Mouse (Mus musculus): ENCODE measurements at regions not wholly inside any gene's neighbourhood (a gene's known extent, or its start where the extent isn't known, plus 50 kb on each side); places are given as distances from the start of the nearest gene placed in this dataset.

DNA sequence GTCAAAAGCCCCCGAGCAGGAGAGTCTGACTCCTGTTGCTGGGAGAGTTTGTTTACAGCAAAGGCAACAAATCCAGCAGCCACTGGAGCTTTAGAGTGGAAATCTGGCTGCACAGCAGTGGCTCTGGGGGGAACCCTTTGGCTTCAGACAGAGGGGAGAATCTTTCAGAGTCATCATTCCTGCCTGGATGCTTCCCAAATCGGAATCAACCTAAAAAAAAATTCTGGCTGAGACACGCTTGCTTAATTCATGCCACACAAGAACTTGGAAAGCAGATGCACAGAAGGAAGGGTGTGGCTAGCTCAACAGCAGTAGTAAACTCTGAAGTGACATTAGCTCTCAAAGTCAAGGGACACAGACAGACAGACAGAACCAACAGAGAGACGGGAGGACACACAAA, 175.8 kb upstream of the Nfe2l3 start:
- no peak for TF ChIP-seq CTCF (IDR thresholded peaks at IDR 0.05; ENCODE audit: insufficient read depth, low read length)
- no peak for TF ChIP-seq POLR2A (IDR thresholded peaks at IDR 0.05; ENCODE audit: borderline replicate concordance, extremely low read depth, low read depth, low read length)

Data from lung, adult 2 months (tissue).